Mouse (Mus musculus): ENCODE measurements at regions not wholly inside any gene's neighbourhood (a gene's known extent, or its start where the extent isn't known, plus 50 kb on each side); places are given as distances from the start of the nearest gene placed in this dataset.

DNA sequence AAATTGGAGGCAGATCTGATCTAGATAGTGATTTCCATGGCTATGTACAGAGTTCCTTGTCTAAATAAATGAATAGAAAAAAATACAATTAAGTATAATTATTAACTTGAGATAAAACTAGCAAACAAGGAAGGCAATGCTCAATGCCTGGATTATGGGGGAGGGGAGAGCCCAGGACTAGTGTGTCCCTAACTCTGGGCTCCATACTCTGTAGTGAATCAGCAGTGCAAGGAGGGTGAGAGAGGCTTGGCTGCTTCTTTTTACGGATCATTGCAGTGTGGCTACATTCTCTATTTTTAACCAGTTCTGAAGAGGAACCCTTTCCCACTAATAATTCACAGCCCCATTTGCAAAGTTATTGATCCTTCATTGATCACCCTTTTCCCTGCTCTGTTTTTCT lies 101.3 kb upstream of the Gm5150 start:
- TF ChIP-seq CTCF (IDR thresholded peaks at IDR 0.05; ENCODE audit: low read depth) = no peak
- TF ChIP-seq EP300 (IDR thresholded peaks at IDR 0.05; ENCODE audit: low read depth) = no peak

Data from liver, embryonic 14.5 days (tissue).